Mouse (Mus musculus): ENCODE measurements around the gene Mypop.

Gene Mypop

DNA sequence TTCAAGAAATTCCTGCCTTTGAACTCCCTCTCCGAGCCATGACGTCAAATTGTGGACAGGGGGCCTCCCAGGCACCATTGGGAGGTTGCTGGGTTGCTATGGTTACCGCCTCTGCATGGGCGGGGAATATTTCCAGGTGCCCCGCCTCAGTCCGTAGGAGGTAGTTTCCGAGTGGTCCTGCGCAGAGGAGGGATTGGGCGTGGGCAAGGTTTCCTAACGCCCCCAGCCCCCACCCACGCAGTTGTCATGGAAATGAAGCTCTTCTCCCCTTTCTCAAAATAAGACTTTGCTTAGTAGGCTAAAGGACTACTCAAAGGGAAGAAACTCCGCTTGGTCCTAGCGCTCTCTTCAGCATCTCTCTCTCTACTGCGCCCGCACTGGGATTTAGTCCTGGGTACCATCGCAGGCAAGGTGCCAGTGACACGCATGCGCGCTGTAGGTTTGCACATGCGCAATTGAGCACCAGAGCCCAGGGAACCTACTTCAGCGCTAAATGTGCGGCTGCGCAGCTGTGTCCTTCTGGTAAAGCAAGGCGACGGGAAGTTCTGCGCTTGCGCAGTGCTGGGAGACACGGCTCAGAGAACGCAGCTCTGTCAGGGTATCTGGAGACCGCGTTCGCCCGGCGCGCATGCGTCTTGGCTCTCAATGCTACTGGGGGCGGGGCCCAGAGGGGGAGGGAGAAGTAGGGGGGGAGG lies at the start of gene Mypop:
TSS of gene Mypop (plus strand) at position 645 of the 695 bp plus-strand sequence.
- DNase-seq (ENCODE audit: low spot score in 2 of 2), result peak; percentile 98 to 99

DNA sequence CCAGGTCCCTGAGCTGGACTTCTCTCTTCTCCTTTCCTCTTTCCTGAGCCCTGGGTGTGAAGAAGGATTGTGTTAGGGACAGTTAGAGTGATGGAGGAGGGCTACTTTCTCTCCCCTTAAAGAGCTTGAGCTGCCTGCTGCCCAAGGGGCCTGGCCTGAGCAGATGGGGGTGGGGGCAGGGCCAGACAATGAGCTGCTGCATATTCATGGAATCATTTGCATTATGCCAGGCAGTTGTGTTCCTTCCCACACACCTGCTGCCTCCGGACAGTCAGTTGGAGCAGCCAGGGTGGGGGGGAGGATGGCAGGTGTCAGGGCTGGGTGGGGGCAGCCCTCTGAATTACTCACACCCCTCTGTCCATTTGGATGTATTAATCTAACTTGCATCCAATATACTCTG lies 48.7 kb upstream of the Mypop start:
- DNase-seq (ENCODE audit: low spot score in 2 of 2), result peak in 1 of 2 experiments; percentile 69

DNA sequence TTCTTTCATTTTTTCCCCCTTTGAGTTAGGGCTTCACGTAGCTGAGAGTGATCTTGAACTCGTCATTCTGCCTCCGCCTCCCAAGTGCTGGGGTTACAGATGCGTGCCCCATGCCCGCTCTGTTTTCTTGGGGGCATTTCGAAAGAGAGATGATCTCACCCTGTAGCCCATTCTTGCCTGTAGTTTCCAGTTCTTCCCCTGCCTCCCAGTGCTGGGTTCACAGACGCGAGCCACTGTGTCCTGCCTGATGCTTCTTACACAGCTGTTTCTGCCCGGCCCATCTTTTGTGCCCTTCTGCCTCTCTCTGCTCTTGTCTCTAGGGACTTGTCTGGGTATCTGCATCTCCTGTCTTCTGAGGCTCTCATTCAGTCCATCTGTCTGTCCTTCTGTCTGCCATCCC lies 48.2 kb upstream of the Mypop start:
- no peak for DNase-seq (ENCODE audit: low spot score in 2 of 2)

DNA sequence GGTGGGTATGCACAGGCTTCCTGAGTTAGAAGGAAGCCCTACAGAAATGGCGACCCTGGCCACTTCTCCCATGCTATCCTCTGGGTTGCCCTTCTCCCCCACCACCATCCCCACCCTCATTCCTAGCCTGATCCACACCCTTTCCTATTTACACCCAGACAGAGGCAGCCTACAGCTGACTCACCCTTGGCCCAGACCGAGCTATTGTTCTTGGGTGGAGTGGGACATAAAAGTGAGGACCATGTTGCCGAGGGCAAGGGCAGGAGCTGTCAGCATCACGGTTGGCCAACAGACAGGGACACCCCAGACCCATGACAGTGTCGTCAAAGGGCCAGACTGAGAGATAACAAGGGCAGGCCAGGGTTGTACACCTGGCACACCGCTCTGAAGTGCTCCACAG lies 42.9 kb upstream of the Mypop start:
- DNase-seq (ENCODE audit: low spot score in 2 of 2), result no peak

DNA sequence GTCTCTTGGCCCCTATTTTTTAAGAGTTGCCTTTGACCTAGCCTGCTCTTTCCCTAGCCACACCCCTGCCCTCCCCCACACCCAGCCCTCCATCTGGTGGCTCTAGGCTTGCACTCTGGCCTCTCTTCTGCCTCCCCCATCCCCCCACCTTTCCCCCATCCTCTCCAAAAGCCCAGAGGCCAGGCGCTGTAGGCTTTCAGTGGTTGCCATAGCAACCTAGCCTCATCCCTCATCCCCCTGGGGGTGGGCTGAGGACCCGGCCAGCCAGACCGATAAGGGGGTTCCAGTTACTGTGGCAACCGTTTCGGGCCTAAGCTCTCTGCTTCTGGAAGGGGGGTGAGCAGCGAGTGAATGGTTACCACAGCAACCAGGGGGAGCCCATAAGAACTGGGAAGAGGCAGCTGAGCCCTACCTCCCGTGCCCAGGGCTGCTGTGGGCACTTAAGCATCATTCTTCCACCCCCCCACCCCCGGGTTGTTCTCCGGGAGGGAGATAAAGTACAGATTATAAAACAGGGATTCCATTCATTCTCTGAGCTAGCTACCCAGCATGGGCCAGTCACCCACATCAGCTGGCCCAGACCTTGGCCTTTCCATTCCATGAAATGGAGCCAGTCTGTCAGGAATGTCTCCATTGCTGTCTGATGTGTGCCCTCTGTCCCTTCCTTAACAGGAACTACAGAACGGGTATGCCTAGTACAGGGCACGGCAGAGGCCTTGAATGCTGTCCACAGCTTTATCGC lies 41.1 kb upstream of the Mypop start:
- peak; percentile 45 to 77 for DNase-seq (ENCODE audit: low spot score in 2 of 2)

DNA sequence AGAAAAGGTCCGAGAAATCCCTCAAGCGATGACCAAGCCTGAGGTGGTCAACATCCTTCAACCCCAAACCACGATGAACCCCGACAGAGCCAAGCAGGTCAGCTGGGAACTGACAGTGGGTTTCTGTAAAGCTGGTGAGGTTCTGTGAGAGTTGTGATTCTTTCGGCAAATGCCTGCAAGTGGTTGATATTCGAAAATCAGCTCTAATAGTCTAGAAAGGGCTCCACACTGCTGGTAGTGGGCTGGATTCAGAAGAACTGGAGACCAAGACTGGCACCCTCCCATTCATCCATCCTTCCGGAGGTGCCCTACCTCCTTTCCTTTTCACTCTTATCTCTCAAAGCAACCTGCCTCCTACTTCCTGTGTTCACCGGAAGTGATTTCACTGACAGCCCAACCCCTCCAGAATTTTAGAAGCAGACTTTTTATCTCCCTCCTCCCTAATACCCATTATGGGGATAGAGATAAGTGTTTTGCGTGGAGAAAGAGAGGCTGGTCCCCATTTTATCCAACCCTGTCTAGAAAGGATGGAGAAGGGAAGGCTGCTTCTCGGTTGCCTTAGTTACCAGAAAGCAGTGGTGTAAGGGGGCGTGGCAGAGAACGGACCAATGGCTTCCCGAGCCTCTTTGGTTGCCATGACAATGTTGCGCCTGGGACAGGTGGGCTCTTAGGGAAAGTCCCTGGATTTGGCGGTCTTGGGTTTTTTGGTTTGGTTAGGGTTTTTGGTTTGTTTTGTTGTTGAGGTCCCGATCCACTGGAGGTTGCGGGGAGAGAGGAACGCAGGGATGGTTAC lies 40.3 kb upstream of the Mypop start:
- peak in 1 of 2 experiments; percentile 48 for DNase-seq (ENCODE audit: low spot score in 2 of 2)

DNA sequence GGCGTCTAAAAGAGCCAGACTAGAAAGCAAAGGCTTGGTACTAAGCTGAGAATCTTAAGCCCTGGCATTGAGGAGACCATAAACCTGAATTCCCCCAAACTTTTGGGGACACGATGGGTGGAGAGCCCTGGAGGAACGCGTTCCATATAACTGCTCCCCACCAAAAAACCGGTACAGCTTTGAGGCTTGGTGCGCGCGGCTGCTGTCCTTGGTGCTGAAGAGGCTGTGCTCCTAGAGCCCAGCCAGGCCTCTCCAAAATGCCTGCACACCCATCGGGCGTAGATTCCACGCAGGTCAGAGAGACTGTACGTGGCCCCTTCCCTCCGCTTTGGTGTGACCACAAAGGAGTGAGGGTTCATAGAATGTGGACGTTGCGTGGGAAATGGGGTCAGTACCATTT lies 39.6 kb upstream of the Mypop start:
- DNase-seq (ENCODE audit: low spot score in 2 of 2), result no peak

DNA sequence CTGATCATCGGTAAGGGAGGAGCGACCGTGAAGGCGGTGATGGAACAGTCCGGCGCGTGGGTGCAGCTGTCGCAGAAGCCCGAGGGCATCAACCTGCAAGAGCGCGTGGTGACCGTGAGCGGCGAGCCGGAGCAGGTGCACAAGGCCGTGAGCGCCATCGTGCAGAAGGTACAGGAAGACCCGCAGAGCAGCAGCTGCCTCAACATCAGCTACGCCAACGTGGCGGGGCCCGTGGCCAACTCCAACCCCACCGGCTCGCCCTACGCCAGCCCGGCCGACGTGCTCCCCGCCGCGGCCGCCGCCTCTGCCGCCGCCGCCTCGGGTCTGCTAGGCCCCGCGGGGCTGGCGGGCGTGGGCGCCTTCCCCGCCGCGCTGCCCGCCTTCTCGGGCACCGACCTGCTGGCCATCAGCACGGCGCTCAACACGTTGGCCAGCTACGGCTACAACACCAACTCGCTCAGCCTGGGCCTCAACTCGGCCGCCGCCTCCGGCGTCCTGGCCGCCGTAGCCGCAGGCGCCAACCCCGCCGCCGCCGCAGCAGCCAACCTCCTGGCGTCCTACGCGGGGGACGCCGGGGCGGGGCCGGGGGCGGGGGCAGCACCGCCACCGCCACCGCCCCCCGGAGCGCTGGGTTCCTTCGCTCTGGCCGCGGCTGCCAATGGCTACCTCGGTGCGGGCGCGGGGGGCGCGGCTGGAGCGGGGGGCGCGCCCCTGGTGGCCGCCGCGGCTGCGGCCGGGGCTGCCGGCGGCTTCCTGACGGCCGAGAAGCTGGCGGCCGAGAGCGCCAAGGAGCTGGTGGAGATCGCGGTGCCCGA lies 33.3 kb upstream of the Mypop start:
- DNase-seq (ENCODE audit: low spot score in 2 of 2), result peak; percentile 40 to 76

DNA sequence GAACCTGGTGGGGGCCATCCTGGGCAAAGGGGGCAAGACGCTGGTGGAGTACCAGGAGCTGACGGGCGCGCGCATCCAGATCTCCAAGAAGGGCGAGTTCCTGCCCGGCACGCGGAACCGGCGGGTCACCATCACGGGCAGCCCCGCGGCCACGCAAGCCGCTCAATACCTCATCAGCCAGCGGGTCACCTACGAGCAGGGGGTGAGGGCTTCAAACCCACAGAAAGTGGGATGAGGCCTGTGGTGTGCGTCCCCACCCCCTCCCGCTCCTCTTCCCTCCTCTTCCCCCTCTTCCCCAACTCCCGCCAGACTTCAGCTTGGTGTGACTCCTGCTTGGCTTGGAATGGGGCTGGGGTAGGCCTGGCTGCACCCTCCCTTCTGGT lies 32.7 kb upstream of the Mypop start:
- no peak for DNase-seq (ENCODE audit: low spot score in 2 of 2)

DNA sequence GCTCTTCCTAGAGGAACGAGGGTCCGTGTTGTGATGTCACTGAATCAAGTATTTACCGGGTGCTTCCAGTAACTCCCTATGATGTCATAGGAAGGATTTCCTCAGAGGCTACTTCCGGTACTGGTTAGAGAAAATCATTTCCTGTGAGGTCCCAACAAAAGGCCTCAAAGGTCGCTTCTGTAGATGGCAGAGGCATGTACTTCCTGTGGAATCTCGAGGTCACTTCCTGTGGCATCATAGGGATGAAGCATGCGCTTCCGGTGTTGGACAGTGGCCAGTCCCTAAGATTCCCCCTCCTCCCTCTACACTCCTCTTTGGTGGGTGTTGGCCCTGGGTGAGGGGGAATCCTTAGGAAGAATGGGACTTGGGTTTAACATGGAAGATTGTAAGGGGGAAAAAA lies 31.6 kb upstream of the Mypop start:
- DNase-seq (ENCODE audit: low spot score in 2 of 2), result no peak

DNA sequence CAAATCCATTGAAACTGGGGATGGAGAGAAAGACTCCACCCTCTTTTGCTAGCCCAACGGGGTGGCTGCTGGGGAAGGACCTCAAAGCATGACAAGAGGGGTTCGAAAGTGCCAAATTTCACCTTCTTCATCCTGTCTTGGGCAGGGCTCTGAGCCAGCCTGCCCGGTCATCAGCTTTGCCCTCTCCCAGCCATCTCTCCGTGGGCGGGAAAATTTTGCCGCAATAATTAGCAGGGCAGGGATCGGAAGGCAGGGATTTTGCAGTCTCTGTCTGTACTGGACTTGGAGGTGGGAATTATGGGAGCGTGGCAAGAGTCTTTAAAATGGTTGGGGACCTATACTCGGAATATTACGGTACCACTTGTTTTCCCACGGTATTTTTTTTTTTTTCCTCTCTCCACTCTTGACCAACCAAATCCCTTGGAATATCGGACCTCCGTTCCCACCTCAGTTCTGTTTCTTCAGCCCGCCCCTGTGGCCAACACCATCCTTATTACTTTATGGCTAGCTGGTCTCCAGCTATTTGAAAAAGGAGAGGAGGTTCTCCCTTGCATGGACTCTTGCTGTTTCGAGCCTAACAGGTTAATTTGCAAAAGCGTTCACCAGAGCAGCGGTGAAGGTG lies 28.8 kb upstream of the Mypop start:
- DNase-seq (ENCODE audit: low spot score in 2 of 2), result no peak

DNA sequence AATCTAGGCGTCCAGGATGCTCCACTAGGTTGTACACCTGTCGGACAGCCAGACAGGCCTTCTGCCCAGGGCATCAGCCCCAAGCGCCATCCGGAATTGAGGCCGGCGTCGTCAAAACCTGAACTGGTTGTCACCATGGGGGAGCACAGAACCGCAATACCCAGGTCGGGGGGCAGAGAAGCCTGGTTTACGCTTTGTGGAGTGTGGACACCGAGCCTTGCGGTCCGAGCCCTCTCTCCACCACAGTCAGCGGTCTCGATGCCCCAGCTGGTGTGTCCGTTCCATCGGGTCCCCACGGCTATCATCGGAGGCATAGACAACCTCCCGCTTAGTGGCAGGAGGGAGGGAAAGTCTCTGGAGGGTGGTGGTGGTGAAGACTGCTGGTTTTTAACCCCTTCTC lies 28.2 kb upstream of the Mypop start:
- no peak for DNase-seq (ENCODE audit: low spot score in 2 of 2)

DNA sequence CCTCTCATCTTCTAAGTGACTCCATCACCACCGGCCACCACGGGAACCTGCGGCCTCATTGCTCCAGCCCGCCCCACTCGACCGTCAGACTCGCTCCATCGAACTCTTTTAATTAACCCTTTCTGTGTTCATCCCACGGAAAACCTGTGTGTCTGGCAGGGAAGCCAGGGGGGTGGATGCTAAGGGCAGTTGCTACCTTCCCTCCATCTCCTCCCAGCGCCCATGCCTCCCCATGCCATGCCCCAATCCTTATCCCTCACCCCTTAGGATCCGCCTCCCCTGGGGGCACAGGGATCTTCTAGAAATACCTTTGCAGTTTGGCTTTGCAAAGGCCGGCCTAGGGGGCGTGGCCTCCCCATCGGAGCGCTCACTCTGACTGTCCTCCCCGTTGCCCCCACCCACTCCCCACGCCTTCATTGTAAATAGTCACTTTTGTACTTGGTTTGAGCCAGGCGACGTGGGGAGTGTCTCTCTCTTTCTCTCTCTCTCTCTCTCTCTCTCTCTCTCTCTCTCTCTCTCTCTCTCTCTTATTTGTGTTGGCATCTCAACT lies 27.7 kb upstream of the Mypop start:
- DNase-seq (ENCODE audit: low spot score in 2 of 2), result no peak

DNA sequence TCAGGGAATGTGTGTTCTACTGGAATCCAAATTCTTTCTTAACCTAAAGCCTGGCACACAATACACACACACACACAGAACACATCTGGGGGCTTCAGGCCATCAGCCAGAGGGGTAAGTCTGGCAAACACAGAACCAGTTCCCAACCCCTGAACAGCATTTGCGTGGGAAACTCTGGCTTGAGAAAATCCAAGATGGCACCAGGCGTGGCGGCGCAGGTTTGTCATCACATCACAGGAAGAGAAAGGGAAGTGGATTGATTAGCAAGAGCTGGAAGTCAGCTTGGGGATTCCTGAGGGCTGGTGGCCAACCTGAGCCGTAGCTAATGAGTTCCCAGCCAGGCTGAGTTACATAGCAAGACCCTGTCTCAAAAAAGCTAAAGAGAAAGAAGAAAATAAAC lies 25.7 kb upstream of the Mypop start:
- DNase-seq (ENCODE audit: low spot score in 2 of 2), result no peak

DNA sequence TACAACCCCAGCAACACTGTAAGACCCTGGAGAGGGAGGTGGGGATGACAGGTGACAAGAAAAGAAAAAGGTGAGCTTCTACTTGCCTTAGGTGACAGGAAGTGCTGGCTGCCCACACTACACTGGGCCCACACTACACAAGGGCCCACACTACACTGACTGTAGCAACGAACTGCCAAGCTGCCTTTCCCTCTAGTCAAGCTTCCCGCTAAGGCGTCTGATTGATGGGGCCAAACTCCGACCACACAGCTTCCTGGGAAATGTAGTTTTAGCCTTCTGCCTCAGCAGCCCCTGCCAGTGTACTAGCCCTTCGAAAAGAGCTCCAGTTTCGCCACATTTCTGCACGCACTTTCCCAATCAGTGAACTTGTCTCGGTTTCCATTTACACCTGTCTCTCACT lies 23.4 kb upstream of the Mypop start:
- no peak for DNase-seq (ENCODE audit: low spot score in 2 of 2)

DNA sequence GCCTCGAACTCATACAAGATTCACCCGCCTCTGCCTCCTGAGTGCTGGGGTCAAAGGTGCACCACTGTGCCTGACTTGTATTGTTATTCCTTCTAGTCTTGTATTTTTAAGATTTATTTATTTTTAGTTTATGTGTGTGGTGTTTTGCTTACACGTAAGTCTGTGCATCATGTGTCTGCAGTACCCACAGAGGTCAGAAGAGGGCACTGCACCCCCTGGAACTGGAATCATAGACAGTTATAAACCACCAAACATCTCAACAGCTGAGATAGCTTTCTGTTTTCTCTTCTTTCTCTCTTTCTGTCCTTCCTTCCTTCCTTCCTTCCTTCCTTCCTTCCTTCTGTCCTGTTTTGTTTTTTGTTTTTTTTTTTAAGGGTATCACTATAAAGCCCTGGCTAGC lies 20.1 kb upstream of the Mypop start:
- DNase-seq (ENCODE audit: low spot score in 2 of 2), result no peak

DNA sequence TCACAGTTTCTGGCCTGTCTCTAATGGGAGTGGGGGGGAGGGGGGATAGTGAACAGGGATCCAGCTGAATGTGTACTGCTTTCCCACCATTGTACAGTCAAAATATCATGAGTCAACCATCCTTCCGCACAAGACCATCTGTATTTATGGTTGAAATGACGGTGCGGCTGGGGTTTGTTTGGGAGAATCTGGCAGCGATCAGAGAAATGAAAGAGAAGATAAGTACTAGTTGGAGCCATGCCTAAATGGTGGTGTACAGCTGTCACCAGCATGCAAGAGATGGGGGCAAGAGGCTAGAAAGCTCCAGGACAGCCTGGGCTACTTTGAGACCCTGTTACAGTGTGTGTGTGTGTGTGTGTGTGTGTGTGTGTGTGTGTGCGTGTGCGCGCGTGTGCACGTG lies 12.7 kb upstream of the Mypop start:
- no peak for DNase-seq (ENCODE audit: low spot score in 2 of 2)

DNA sequence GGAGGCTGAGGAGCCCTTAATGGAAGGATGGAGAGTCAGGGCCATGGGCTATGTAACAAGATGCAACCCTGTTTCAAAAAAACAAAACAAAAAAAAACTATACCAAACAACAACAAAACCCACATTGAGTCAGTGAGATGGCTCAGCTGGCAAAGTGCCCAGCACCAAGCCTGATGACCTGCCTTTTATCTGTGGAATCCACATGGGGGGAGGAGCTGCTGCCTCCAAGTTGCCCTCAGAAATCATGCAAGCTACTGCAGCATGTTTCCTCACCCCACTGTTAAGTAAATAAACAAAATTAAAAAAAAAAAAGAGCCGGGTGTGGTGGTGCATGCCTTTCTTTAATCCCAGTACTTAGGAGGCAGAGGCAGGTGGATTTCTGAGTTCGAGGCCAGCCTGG lies 4.5 kb upstream of the Mypop start:
- DNase-seq (ENCODE audit: low spot score in 2 of 2), result no peak

DNA sequence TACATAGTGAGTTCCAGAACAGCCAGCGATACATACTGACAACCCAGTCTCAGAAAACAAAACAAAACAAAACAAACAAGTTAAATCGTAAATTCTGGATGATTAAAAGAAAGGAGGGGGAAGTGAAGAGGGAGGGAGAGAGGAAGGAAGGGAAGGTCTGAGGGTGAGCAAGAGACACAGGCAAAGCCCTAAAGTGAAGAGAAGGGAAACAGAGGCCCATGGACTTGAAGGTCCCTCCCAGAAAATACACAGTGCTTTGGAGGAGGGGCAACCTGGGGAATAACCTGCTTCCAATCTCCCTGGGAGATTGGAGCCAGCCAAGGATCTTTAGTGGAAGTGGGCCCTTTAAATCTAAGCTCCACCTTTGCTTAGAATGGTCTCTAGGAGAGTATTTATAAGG lies 3.9 kb upstream of the Mypop start, which contains the start of gene Nanos2:
TSS of gene Nanos2 (plus strand) at position 301 of the 400 bp plus-strand sequence.
- DNase-seq (ENCODE audit: low spot score in 2 of 2), result no peak

DNA sequence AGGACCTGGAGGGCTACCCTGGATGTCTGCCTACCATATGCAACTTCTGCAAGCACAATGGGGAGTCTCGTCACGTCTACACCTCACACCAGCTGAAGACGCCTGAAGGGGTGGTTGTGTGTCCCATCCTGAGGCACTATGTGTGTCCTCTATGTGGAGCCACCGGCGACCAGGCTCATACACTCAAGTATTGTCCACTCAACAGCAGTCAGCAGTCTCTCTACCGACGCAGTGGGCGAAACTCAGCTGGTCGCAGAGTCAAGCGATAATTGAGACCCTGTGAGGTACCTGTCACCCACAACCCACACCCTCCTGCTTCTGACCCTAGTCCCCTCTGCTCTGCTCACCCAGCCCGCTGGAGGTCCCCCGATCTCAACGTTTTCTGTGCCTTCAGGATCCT lies 3.3 kb upstream of the Mypop start:
- no peak for DNase-seq (ENCODE audit: low spot score in 2 of 2)

DNA sequence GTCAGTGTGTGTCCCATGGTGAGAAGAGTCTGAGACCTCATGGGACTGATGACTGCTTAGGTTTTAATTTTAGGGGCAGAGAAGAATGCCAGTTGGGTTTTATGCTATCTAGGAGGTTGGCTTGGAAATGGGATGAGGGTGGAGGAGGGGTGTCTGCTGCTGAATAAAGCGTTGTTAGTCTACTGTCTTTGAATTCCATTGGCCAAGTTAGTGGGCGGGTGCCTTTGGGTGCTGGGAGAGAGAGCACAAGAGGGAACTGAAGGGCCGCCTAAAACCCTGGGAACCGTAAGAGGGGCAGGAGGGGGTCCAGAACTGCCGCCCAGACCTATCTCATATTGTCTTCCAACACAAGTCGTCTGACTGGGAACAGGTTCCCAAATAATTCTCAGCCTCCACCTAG lies 2.3 kb upstream of the Mypop start:
- DNase-seq (ENCODE audit: low spot score in 2 of 2), result no peak

Measured in cerebellum, postnatal 4 days (tissue).